Mouse (Mus musculus) testis, adult 10 weeks (tissue): ENCODE data around the gene Olfr65. TPM values are rescaled to one million over a fixed set of nuclear protein-coding genes. Genes with fewer than 3 reads are reported as not detected.

ENCODE experiments used
- polyA plus RNA-seq: library from polyadenylated mRNA; stranded (reverse); fragments of 350-450 nt; fragmentation: Illumina TruSeq; extraction: RNeasy Lipid Tissue Mini Kit (QIAGEN cat#74804); gene quantifications from one replicate; pipeline ENCODE4 v1.2.3, GENCODE M21; 2014; ENCODE audit warnings: low read depth, low replicate concordance

Gene Olfr65
- polyA plus RNA-seq, result not detected

DNA sequence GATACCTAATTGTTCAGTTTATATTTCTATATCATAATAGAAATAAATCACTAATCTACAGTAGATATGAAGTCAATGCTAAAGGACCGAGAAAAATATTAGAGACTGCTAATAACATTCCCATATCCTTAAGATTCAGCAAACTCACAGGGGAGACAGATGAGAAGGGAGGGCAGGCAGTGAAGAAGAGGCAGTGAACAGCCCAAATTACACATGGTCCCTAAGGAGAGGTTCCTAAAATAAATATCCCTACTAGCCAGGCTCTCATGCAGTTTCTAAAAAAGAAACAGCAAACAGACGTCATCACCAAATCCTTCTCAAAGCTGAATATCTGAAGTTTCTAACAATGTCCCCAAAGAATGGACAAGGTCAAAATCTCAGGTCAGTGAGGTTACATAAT, at the start of gene Olfr65:
Gene Olfr65, plus strand, starts transcription at position 301 of the 400 bp plus-strand sequence.

DNA sequence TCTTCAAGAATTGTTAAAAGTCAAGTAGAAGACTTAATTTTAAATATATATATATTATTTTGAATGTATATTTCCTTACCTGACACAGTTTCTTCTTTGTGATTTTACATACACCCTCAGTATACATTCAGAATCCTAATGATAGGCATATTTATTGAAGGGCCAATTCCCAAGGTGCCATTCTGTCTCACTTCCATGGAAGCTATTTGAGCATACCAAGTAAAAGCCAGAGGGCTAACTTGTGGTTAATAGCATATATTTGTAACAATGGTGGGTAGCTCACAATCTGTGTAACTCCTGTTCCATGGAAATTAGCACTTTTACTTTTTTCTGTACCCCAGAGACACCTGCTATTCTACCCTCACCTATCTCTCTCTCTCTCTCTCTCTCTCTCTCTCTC, 17.1 kb upstream of the Olfr65 start, which contains the start of gene Olfr66:
Gene Olfr66, minus strand, starts transcription at position 101 of the 400 bp plus-strand sequence.

DNA sequence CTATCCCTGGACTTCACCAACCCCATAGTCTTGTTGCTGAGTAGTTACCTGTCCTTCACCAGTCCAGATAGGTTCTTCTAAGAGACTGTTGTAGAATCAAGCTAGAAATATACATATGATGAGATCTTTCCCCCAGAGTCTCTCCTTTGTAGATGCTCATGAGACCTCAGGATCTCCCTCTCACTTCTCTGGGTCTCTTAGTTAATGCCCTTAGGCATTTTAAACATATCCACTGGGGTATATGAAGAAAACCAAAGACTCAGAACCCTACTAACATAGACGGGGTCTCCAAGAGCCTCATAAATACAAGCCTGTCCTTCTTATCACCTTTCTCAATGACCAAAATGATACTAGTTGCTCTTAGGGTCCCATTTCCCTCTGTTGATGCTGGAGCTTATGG, 8.9 kb upstream of the Olfr65 start, which contains the start of gene Olfr64:
Gene Olfr64, minus strand, starts transcription at position 101 of the 400 bp plus-strand sequence.

DNA sequence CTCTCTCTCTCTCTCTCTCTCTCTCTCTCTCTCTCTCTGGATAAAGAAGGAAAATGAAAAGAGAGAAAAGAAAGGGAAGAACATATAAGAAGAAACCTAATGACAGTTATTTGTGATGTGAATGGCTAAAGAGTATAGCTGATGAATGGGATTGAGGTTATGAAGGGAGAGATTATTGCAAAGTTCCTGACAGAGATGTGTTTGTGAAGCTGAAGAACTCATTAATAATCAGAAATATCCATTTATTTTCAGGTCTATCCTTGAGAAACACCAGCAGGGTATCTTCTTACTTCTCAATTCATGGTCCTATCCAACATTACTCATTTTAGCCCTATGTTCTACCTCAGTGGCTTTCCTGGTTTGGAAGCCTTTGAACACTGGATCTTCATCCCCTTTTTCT, 25.2 kb downstream of the Olfr65 start, which contains the start of gene Olfr631:
Gene Olfr631, plus strand, starts transcription at position 301 of the 400 bp plus-strand sequence.

DNA sequence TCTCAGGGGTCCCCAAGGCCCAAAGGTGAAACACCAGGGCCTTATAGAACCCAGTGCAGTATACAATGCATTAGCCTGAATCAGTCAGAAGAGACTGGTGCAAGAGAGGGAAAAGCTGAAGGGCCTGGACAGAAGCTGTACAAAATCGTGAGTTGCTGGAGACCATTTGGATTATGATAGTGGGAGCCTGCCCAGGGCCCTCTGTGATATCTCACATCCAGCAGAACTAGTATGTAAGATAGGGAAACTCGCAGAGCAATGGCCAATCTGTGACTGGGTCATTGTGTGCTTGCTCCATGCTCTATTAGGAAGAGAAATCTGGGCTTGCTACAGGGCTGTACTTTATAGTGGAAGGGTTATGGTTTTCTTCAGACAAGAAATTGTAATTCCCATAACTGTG, 31.0 kb downstream of the Olfr65 start, which contains the start of gene Olfr632:
Gene Olfr632, plus strand, starts transcription at position 84 of the 400 bp plus-strand sequence.

DNA sequence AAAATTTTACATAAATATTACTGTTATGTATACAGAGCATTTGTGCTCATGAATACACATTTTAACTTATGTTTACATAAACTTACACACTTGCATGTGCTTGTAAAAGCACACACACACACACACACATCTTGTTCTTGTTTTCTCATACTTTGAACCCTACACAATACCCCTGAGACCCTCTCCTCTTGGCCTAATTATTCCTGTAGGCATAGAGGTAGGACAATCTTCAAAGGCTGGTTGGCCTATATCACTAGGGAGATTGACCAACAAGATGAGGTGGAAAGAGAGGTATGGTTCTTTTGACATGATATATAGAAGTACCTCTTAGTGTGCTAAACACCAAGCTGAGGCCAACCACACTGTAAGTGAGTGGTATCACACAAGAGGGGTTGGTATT, 40.9 kb downstream of the Olfr65 start, which contains the start of gene Olfr633:
Gene Olfr633, plus strand, starts transcription at position 301 of the 400 bp plus-strand sequence.

Other genes starting within 250 kb of the Olfr65 start
- gene Olfr623, start 239.8 kb upstream of the Olfr65 start, polyA plus RNA-seq, result not detected
- 0.06 TPM for gene Olfr624, start 232.3 kb upstream of the Olfr65 start, polyA plus RNA-seq
- gene Olfr625-ps1, start 220.8 kb upstream of the Olfr65 start, polyA plus RNA-seq, result not detected
- gene Olfr243, start 188.8 kb upstream of the Olfr65 start, polyA plus RNA-seq, result not detected
- gene Olfr628, start 173.1 kb upstream of the Olfr65 start, polyA plus RNA-seq, result not detected
- not detected for gene Olfr629, start 158.5 kb upstream of the Olfr65 start, polyA plus RNA-seq
- not detected for gene Olfr630, start 146.2 kb upstream of the Olfr65 start, polyA plus RNA-seq
- not detected for gene Olfr69, start 131.9 kb upstream of the Olfr65 start, polyA plus RNA-seq
- gene Olfr68, start 123.8 kb upstream of the Olfr65 start, polyA plus RNA-seq, result not detected
- gene Olfr67, start 111.7 kb upstream of the Olfr65 start, polyA plus RNA-seq, result not detected
- gene Hbb-bt, start 89.5 kb upstream of the Olfr65 start, polyA plus RNA-seq, result 0.62 TPM
- gene Hbb-bs, start 75.4 kb upstream of the Olfr65 start, polyA plus RNA-seq, result 9.6 TPM
- gene Hbb-bh2, start 63.0 kb upstream of the Olfr65 start, polyA plus RNA-seq, result not detected
- gene Hbb-bh1, start 60.3 kb upstream of the Olfr65 start, polyA plus RNA-seq, result not detected
- not detected for gene Hbb-y, start 50.3 kb upstream of the Olfr65 start, polyA plus RNA-seq
- not detected for gene Olfr66, start 17.2 kb upstream of the Olfr65 start, polyA plus RNA-seq
- gene Olfr64, start 9.0 kb upstream of the Olfr65 start, polyA plus RNA-seq, result not detected
- gene Olfr631, start 25.3 kb downstream of the Olfr65 start, polyA plus RNA-seq, result not detected
- gene Olfr632, start 30.9 kb downstream of the Olfr65 start, polyA plus RNA-seq, result not detected
- not detected for gene Olfr633, start 41.0 kb downstream of the Olfr65 start, polyA plus RNA-seq
- gene Olfr635, start 67.7 kb downstream of the Olfr65 start, polyA plus RNA-seq, result 0.03 TPM
- gene Olfr638, start 95.3 kb downstream of the Olfr65 start, polyA plus RNA-seq, result not detected
- 0.07 TPM for gene Olfr639, start 113.8 kb downstream of the Olfr65 start, polyA plus RNA-seq
- gene Olfr640, start 122.1 kb downstream of the Olfr65 start, polyA plus RNA-seq, result not detected
- gene Olfr641, start 132.0 kb downstream of the Olfr65 start, polyA plus RNA-seq, result not detected
- gene Olfr642, start 149.2 kb downstream of the Olfr65 start, polyA plus RNA-seq, result 0.13 TPM
- gene 4930516K23Rik, start 158.0 kb downstream of the Olfr65 start, polyA plus RNA-seq, result 0.67 TPM
- not detected for gene Olfr644, start 168.4 kb downstream of the Olfr65 start, polyA plus RNA-seq
- gene Olfr645, start 182.0 kb downstream of the Olfr65 start, polyA plus RNA-seq, result 0.07 TPM
- not detected for gene Olfr646, start 201.4 kb downstream of the Olfr65 start, polyA plus RNA-seq
- gene Ubqln5, start 226.3 kb downstream of the Olfr65 start, polyA plus RNA-seq, result 11.9 TPM
- gene Olfr643, start 233.9 kb downstream of the Olfr65 start, polyA plus RNA-seq, result 0.60 TPM
- gene Ubqln3, start 239.8 kb downstream of the Olfr65 start, polyA plus RNA-seq, result 409 TPM
- 353 TPM for gene Ubqlnl, start 247.1 kb downstream of the Olfr65 start, polyA plus RNA-seq